Mouse (Mus musculus) heart, postnatal 0 days (tissue): ENCODE data around the gene Gfpt2. TPM values are rescaled to one million over a fixed set of nuclear protein-coding genes. Genes with fewer than 3 reads are reported as not detected.

Source experiments
- ATAC-seq: fragments of 200-750 bp; cut with Nextera tagmentation; 2 replicates; pipeline ENCODE4 v1.8.0; 2017; ENCODE audit warnings: low read depth, moderate number of reproducible peaks, moderate library complexity; ENCODE audit not compliant: insufficient read depth
- DNase-seq: peaks from one replicate; pipeline ENCODE4 v3.0.0-alpha.2; 2016; ENCODE audit warnings: low spot score
- H3K27ac ChIP-seq: fragments of 300-500 bp; sonication (generic); 2 replicates; pipeline ENCODE4 v1.5.1; 2014; ENCODE audit warnings: low read depth, mild to moderate bottlenecking
- H3K27me3 ChIP-seq: fragments of 300-500 bp; sonication (generic); 2 replicates; pipeline ENCODE4 v1.6.1; 2014; ENCODE audit warnings: low read length, mixed read lengths; ENCODE audit not compliant: control insufficient read depth, insufficient read depth
- H3K36me3 ChIP-seq: fragments of 300-500 bp; sonication (generic); replicated peaks from 2 replicates; pipeline ENCODE4 v1.6.1; 2014; ENCODE audit warnings: low read length, mixed read lengths; ENCODE audit not compliant: control insufficient read depth, insufficient read depth
- H3K4me1 ChIP-seq: fragments of 300-500 bp; sonication (generic); 2 replicates; pipeline ENCODE4 v1.6.1; 2014; ENCODE audit warnings: antibody characterized with exemption; ENCODE audit not compliant: control insufficient read depth, insufficient read depth
- H3K4me2 ChIP-seq: fragments of 300-500 bp; sonication (generic); 2 replicates; pipeline ENCODE4 v1.6.1; 2014; ENCODE audit warnings: low read depth, mild to moderate bottlenecking, low read length, moderate library complexity
- H3K4me3 ChIP-seq: fragments of 300-500 bp; sonication (generic); 2 replicates; pipeline ENCODE4 v1.5.1; 2014; ENCODE audit warnings: low read depth, low read length
- H3K9ac ChIP-seq: fragments of 300-500 bp; sonication (generic); replicated peaks from 2 replicates; pipeline ENCODE4 v1.6.1; 2014; ENCODE audit warnings: low read depth, low read length, mixed read lengths
- H3K9me3 ChIP-seq: fragments of 300-500 bp; sonication (generic); replicated peaks from 2 replicates; pipeline ENCODE4 v1.6.1; 2016; ENCODE audit warnings: low read length; ENCODE audit not compliant: control insufficient read depth
- CTCF ChIP-seq: IDR thresholded peaks from 2 replicates; pipeline ENCODE4 v1.5.1; 2016; ENCODE audit warnings: antibody characterized with exemption, control low read depth, low read depth
- EP300 ChIP-seq: IDR thresholded peaks from 2 replicates; pipeline ENCODE4 v1.6.1; 2016; ENCODE audit warnings: antibody characterized with exemption, low read depth
- WGBS: fragments of 180-500 bp; shearing (Covaris S2); extraction: QIAGEN DNeasy Blood & Tissue Kit; methylation state at CpG from one replicate; pipeline ENCODE4 v1.1.7; 2014; 5-methylcytosine and 5-hydroxymethylcytosine counted together
- polyA plus RNA-seq: library from polyadenylated mRNA; unstranded; fragments of >200 nt; fragmentation: Nextera tagmentation; extraction: Ambion mirVana; gene quantifications from 2 replicates; pipeline ENCODE4 v1.2.1, GENCODE M21; 2015
- total RNA-seq: library from RNA; depleted of rRNA; stranded (reverse); fragments of >200 nt; gene quantifications from 2 replicates; pipeline ENCODE4 v1.2.3, GENCODE M21; 2014; ENCODE audit warnings: low replicate concordance

The Gfpt2 gene
- total and polyA plus RNA-seq, 2 experiments from 2014 or later = 6.1 to 8.5 TPM

DNA sequence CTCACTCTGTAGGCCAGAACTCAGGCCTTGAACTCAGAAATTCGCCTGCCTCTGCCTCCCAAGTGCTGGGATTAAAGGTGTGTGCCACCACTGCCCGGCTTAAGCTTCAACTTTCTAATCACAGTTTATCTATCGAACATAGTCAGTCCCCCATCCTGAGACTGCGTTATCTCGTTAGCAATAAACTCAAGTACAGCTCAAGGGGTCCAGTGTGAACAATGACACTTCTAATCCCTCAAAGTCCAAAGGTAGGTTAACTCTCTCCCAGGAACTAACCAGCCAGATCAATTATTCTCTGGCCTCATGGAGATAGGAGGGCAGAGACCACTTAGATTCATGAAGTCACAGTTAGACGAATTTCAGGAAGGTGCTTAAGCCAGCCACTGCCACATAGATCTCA is 40.3 kb downstream of the Gfpt2 start:
- H3K4me3 ChIP-seq = no peak overlapping the region
- H3K9me3 ChIP-seq = no peaks in the 10 kb centered on the region
- 0 out of 2 replicates have a peak, but pooled peaks cover 13% of the 10 kb centered on the region for H3K36me3 ChIP-seq
- TF ChIP-seq CTCF (no peak), EP300 (no peak)
- H3K27ac ChIP-seq = no peak overlapping the region
- ATAC-seq = no peak
- no peak overlapping the region for H3K4me2 ChIP-seq
- no peaks in the 10 kb centered on the region for H3K27me3 ChIP-seq
- no peak for DNase-seq
- peaks cover 7% of the 10 kb centered on the region for H3K4me1 ChIP-seq
- 83% methylated on average over 6 of the region's 6 CpGs for WGBS
- H3K9ac ChIP-seq = no peak overlapping the region

DNA sequence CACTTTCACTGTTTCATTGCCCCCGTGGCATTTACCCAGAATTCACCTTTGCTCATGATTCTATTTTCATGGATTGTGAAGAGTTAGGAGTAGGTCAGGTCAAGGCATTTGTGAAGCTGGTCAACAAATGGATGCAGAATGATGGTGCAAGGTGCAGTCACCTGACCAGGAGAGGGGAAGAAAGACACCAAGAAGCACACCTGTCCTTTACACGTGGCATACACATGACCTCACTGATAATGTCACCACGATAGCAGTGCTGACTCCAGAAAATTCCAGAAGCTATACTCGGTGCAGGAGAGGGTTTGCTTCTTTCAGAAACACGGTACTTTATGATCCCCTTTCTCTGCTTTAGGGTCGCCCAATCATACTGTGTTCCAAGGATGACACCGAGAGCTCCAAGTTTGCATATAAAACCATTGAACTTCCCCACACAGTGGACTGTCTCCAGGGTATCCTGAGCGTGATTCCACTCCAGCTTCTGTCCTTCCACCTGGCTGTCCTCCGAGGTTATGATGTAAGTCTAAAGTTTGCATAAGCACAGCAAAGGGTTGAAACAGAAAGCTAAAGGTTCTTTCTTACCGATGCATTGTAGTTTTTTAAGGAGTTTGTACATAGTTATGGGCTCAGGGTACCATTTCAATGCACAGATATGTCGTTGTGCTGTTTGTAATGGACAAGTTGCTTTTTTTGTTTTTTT is 41.4 kb downstream of the Gfpt2 start:
- Histone ChIP-seq H3K4me3 (no peak overlapping the region), H3K27me3 (no peaks in the 10 kb centered on the region), H3K4me1 (no peaks in the 10 kb centered on the region), H3K27ac (no peak overlapping the region), H3K36me3 (0 out of 2 replicates have a peak, but pooled peaks cover 13% of the 10 kb centered on the region), H3K9me3 (no peaks in the 10 kb centered on the region), H3K9ac (no peak overlapping the region), H3K4me2 (no peak overlapping the region)
- ATAC-seq = no peak
- TF ChIP-seq CTCF (no peak), EP300 (no peak)
- no peak for DNase-seq
- WGBS = 83% methylated on average over 11 of the region's 11 CpGs

DNA sequence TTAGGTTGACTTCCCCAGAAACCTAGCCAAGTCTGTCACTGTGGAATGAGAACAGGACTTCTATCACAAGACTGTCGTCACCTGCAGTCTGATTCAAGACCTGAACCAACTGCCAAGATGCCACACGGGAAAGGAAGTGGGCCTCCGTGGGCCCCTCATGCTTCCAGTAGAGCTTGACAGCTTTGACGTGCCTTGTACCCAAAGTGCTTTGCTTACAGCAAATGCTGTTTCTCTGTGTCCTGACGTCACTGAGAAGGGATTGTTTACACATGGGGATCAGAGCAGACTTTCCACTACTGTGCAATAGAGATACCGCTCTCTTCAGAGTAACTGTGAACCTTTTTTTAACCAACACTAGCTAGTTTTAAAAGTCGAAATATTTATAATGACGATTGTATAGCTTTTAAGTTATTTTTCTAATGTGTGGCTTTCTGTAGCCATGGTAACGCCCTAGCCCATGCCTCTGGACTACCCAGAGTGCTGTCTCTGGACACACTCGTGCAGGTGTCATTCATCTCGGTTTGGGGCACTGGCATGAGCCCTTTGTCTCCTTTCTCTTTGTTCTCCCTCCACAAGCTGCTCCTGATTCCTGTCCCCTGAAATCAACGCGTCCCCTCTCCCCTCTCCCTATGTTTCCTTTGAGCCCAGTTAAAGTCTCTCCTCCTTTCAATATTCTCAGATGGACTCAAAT is 43.9 kb downstream of the Gfpt2 start:
- 47% methylated on average over 13 of the region's 13 CpGs for WGBS

DNA sequence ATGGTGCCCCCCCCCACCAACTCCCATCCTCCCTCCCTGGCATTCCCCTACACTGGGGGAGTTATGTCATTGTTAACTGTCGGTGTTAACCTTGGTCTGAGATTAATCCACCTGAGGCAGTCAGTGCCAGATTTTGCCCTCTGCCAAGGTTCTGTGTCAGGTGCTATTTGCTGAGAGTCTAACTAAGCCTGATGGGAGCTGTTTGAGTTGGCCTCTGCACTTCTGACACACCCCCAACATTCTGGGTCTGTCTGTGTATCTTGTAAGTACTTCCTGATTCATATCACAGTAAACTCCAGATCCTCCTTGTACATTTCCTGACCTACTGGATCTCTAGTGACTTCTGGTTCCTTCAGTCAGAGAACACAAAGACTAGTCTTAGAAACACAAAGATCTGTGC is 46.7 kb downstream of the Gfpt2 start:
- ATAC-seq = no peak
- WGBS = 23% methylated on average over 1 of the region's 1 CpGs
- no peak for DNase-seq
- H3K9me3 ChIP-seq = no peaks in the 10 kb centered on the region
- H3K27me3 ChIP-seq = no peaks in the 10 kb centered on the region
- H3K27ac ChIP-seq = no peak overlapping the region
- H3K4me2 ChIP-seq = no peak overlapping the region
- no peak overlapping the region for H3K9ac ChIP-seq
- peaks cover 8% of the 10 kb centered on the region; the same call in 1 of the 2 replicates for H3K4me1 ChIP-seq
- TF ChIP-seq EP300 (no peak), CTCF (no peak)
- no peak overlapping the region for H3K4me3 ChIP-seq
- H3K36me3 ChIP-seq = no peaks in the 10 kb centered on the region

More for the DNA sequence above, 43.9 kb downstream of the Gfpt2 start:
- 0 out of 2 replicates have a peak, but pooled peaks cover 10% of the 10 kb centered on the region for H3K36me3 ChIP-seq
- no peak overlapping the region for H3K9ac ChIP-seq
- no peak overlapping the region for H3K4me3 ChIP-seq
- peak overlapping the region; percentile 57; the same call in 1 of the 2 replicates for H3K27ac ChIP-seq
- no peaks in the 10 kb centered on the region for H3K9me3 ChIP-seq
- H3K4me1 ChIP-seq = peaks cover 8% of the 10 kb centered on the region; the same call in 1 of the 2 replicates
- TF ChIP-seq EP300 = no peak
- no peak for TF ChIP-seq CTCF
- H3K4me2 ChIP-seq = no peak overlapping the region
- no peak for DNase-seq
- no peak for ATAC-seq
- no peaks in the 10 kb centered on the region for H3K27me3 ChIP-seq

DNA sequence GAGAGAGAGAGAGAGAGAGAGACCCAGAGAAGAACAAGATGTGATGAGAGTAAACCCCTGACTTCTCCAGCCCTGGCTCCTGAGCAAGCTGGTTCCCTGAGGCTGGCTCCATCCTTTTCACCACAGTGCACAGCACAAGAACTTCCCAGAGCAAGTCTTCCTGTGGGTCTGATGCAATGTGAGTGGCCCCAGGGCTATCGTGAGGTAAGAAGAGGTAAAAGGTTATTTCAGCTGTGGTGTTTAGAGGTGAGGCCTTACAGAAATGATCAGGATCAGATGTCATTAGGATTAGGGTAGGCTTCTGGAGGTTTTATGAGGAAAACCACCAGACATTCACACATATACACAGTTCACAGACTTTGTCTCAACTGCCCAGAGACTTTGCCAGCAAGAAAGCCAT is 47.9 kb downstream of the Gfpt2 start:
- ATAC-seq = no peak
- no peaks in the 10 kb centered on the region for H3K27me3 ChIP-seq
- H3K9me3 ChIP-seq = no peaks in the 10 kb centered on the region
- no peak overlapping the region for H3K4me3 ChIP-seq
- WGBS = 90% methylated on average over 1 of the region's 1 CpGs
- H3K4me2 ChIP-seq = no peak overlapping the region
- H3K9ac ChIP-seq = no peak overlapping the region
- TF ChIP-seq EP300 = no peak
- no peak for TF ChIP-seq CTCF
- no peak overlapping the region for H3K27ac ChIP-seq
- H3K36me3 ChIP-seq = no peaks in the 10 kb centered on the region
- H3K4me1 ChIP-seq = peaks cover 14% of the 10 kb centered on the region; the same call in 1 of the 2 replicates
- no peak for DNase-seq
